Mouse (Mus musculus) thymus, postnatal 0 days (tissue): ENCODE data around the gene Zwint. TPM values are rescaled to one million over a fixed set of nuclear protein-coding genes. Genes with fewer than 3 reads are reported as not detected.

Source experiments
- DNase-seq: peaks from one replicate; pipeline ENCODE4 v3.0.0-alpha.2; 2015; ENCODE audit warnings: low spot score
- polyA plus RNA-seq: library from polyadenylated mRNA; unstranded; fragments of >200 nt; fragmentation: Nextera tagmentation; extraction: Ambion mirVana; gene quantifications from 2 replicates; pipeline ENCODE4 v1.2.1, GENCODE M21; 2015

Gene Zwint
- 176 and 177 TPM in 2 replicates for polyA plus RNA-seq

GRCm38 (mm10) chr10:72654270-72655016 is at the start of gene Zwint:
Zwint (plus strand) TSS chr10:72654845.
- DNase-seq: peak; percentile 97

- no peak for DNase-seq
Measured at GRCm38 (mm10) chr10:72613125-72613915, 41.3 kb upstream of the Zwint start.

- no peak for DNase-seq
Measured at GRCm38 (mm10) chr10:72616153-72616552, 38.5 kb upstream of the Zwint start.

- DNase-seq: no peak
Measured at GRCm38 (mm10) chr10:72620527-72620926, 34.1 kb upstream of the Zwint start.

GRCm38 (mm10) chr10:72623561-72623960 is 31.1 kb upstream of the Zwint start:
- no peak for DNase-seq

- no peak for DNase-seq
Measured at GRCm38 (mm10) chr10:72634125-72634524, 20.5 kb upstream of the Zwint start.

GRCm38 (mm10) chr10:72650867-72651266 is 3.8 kb upstream of the Zwint start:
- DNase-seq: no peak

- no peak for DNase-seq
Measured at GRCm38 (mm10) chr10:72653797-72654196, 848 bp upstream of the Zwint start.

- peak; percentile 71 for DNase-seq
Measured at GRCm38 (mm10) chr10:72655017-72655509, 418 bp downstream of the Zwint start.

- DNase-seq: no peak
Measured at GRCm38 (mm10) chr10:72659198-72659597, 4.6 kb downstream of the Zwint start.

GRCm38 (mm10) chr10:72660350-72660749 is 5.7 kb downstream of the Zwint start:
- DNase-seq: no peak

- no peak for DNase-seq
Measured at GRCm38 (mm10) chr10:72667856-72668255, 13.2 kb downstream of the Zwint start.

- no peak for DNase-seq
Measured at GRCm38 (mm10) chr10:72669086-72669485, 14.4 kb downstream of the Zwint start.

- no peak for DNase-seq
Measured at GRCm38 (mm10) chr10:72675971-72676370, 21.3 kb downstream of the Zwint start.

- no peak for DNase-seq
Measured at GRCm38 (mm10) chr10:72676550-72676949, 21.9 kb downstream of the Zwint start.

GRCm38 (mm10) chr10:72679086-72679485 is 24.4 kb downstream of the Zwint start:
- no peak for DNase-seq

- DNase-seq: no peak
Measured at GRCm38 (mm10) chr10:72701092-72701491, 46.4 kb downstream of the Zwint start.

GRCm38 (mm10) chr10:72713754-72714153 is 59.1 kb downstream of the Zwint start:
- no peak for DNase-seq
